Mouse (Mus musculus): ENCODE measurements around the gene Myo1e. TPM values are rescaled to one million over a fixed set of nuclear protein-coding genes. Genes with fewer than 3 reads are reported as not detected.

Myo1e gene
- polyA plus RNA-seq, 1 experiment, result 9.4 TPM

- no peak for TF ChIP-seq POLR2A (IDR thresholded peaks at IDR 0.05; ENCODE audit: extremely low read depth, insufficient read depth, low read length)
- TF ChIP-seq CTCF (IDR thresholded peaks at IDR 0.05; ENCODE audit: extremely low read depth, insufficient read depth, low read length), result no peak
- no peaks in the 10 kb centered on the region for H3K4me1 ChIP-seq (ENCODE audit: control insufficient read depth, insufficient read depth, low read length)
Measured at GRCm38 (mm10) chr9:70196956-70197659, 10.0 kb upstream of the Myo1e start.

GRCm38 (mm10) chr9:70197992-70198391 lies 9.2 kb upstream of the Myo1e start:
- no peaks in the 10 kb centered on the region for H3K4me1 ChIP-seq (ENCODE audit: control insufficient read depth, insufficient read depth, low read length)
- TF ChIP-seq POLR2A (IDR thresholded peaks at IDR 0.05; ENCODE audit: extremely low read depth, insufficient read depth, low read length), result no peak
- no peak for TF ChIP-seq CTCF (IDR thresholded peaks at IDR 0.05; ENCODE audit: extremely low read depth, insufficient read depth, low read length)

More at GRCm38 (mm10) chr9:70196956-70197659, 10.0 kb upstream of the Myo1e start:
- no peak overlapping the region for H3K4me3 ChIP-seq (ENCODE audit: insufficient read depth, low read length)
- no peak overlapping the region for H3K27ac ChIP-seq (ENCODE audit: insufficient read depth, low read length)

GRCm38 (mm10) chr9:70202753-70203152 lies 4.4 kb upstream of the Myo1e start:
- Histone ChIP-seq H3K4me1 (ENCODE audit: control insufficient read depth, insufficient read depth, low read length) (no peaks in the 10 kb centered on the region), H3K27ac (ENCODE audit: insufficient read depth, low read length) (no peak overlapping the region), H3K4me3 (ENCODE audit: insufficient read depth, low read length) (no peak overlapping the region)
- peak; percentile 50 for TF ChIP-seq CTCF (IDR thresholded peaks at IDR 0.05; ENCODE audit: extremely low read depth, insufficient read depth, low read length)
- TF ChIP-seq POLR2A (IDR thresholded peaks at IDR 0.05; ENCODE audit: extremely low read depth, insufficient read depth, low read length), result no peak

More at GRCm38 (mm10) chr9:70197992-70198391, 9.2 kb upstream of the Myo1e start:
- Histone ChIP-seq H3K27ac (ENCODE audit: insufficient read depth, low read length) (no peak overlapping the region), H3K4me3 (ENCODE audit: insufficient read depth, low read length) (no peak overlapping the region)

- TF ChIP-seq POLR2A (IDR thresholded peaks at IDR 0.05; ENCODE audit: extremely low read depth, insufficient read depth, low read length), result no peak
- TF ChIP-seq CTCF (IDR thresholded peaks at IDR 0.05; ENCODE audit: extremely low read depth, insufficient read depth, low read length), result no peak
- Histone ChIP-seq H3K4me1 (ENCODE audit: control insufficient read depth, insufficient read depth, low read length) (no peaks in the 10 kb centered on the region), H3K27ac (ENCODE audit: insufficient read depth, low read length) (no peak overlapping the region), H3K4me3 (ENCODE audit: insufficient read depth, low read length) (no peak overlapping the region)
Measured at GRCm38 (mm10) chr9:70203267-70204076, 3.7 kb upstream of the Myo1e start.

- H3K27ac ChIP-seq (ENCODE audit: insufficient read depth, low read length), result peak overlapping the region; percentile 38
- TF ChIP-seq POLR2A (IDR thresholded peaks at IDR 0.05; ENCODE audit: extremely low read depth, insufficient read depth, low read length) (no peak), CTCF (IDR thresholded peaks at IDR 0.05; ENCODE audit: extremely low read depth, insufficient read depth, low read length) (no peak)
- H3K4me1 ChIP-seq (ENCODE audit: control insufficient read depth, insufficient read depth, low read length), result no peaks in the 10 kb centered on the region
- H3K4me3 ChIP-seq (ENCODE audit: insufficient read depth, low read length), result peak overlapping the region; percentile 88
Measured at GRCm38 (mm10) chr9:70207981-70208521, 901 bp downstream of the Myo1e start.

DNA sequence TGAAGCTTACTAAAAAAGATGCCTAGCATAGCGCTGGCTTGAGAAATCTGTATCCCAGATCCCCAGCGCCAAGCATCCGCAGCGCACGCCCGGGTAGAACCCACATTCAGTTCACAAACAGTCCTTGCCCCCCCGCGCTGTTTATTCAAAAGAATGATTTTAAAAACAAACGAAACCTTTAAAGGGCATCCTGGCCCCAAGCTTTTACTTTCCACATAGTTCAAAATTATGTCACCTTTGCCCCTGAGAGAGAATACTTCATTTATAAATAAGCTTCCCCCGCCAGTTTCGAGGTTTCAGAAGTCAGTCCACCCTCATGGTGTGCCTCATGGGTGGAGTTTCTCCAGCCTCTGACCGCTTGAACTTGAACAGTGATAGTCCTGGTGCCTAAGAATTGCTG lies 1.6 kb downstream of the Myo1e start:
- Histone ChIP-seq H3K27ac (ENCODE audit: insufficient read depth, low read length) (no peak overlapping the region), H3K4me3 (ENCODE audit: insufficient read depth, low read length) (peak overlapping the region; percentile 88; the same call in 1 of the 2 replicates), H3K4me1 (ENCODE audit: control insufficient read depth, insufficient read depth, low read length) (no peaks in the 10 kb centered on the region)
- TF ChIP-seq POLR2A (IDR thresholded peaks at IDR 0.05; ENCODE audit: extremely low read depth, insufficient read depth, low read length) (no peak), CTCF (IDR thresholded peaks at IDR 0.05; ENCODE audit: extremely low read depth, insufficient read depth, low read length) (no peak)

- H3K27ac ChIP-seq (ENCODE audit: insufficient read depth, low read length), result no peak overlapping the region
- no peak overlapping the region for H3K4me3 ChIP-seq (ENCODE audit: insufficient read depth, low read length)
- no peak for TF ChIP-seq POLR2A (IDR thresholded peaks at IDR 0.05; ENCODE audit: extremely low read depth, insufficient read depth, low read length)
- no peak for TF ChIP-seq CTCF (IDR thresholded peaks at IDR 0.05; ENCODE audit: extremely low read depth, insufficient read depth, low read length)
- no peaks in the 10 kb centered on the region for H3K4me1 ChIP-seq (ENCODE audit: control insufficient read depth, insufficient read depth, low read length)
Measured at GRCm38 (mm10) chr9:70209296-70210049, 2.3 kb downstream of the Myo1e start.

DNA sequence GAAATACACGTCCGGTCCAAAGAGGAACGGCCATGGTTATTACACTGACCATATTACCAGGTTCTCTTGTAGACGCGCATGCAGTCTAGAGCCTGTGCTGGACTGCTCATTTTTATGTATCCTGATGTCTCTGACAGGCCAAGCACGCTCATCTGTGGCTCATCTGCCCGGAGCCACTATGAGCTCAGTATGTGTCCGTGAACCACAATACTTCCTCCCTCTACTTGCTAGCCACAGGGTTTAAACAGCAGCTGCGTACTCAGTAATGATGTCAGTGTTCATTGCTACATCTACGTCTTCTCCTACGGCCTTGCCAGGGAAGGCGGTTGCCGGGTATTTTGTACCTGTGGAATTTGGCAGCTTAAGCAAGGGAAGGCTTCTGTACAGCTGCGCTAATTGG lies 4.5 kb downstream of the Myo1e start:
- Histone ChIP-seq H3K4me3 (ENCODE audit: insufficient read depth, low read length) (no peak overlapping the region), H3K4me1 (ENCODE audit: control insufficient read depth, insufficient read depth, low read length) (no peaks in the 10 kb centered on the region), H3K27ac (ENCODE audit: insufficient read depth, low read length) (no peak overlapping the region)
- TF ChIP-seq POLR2A (IDR thresholded peaks at IDR 0.05; ENCODE audit: extremely low read depth, insufficient read depth, low read length), result no peak
- TF ChIP-seq CTCF (IDR thresholded peaks at IDR 0.05; ENCODE audit: extremely low read depth, insufficient read depth, low read length), result no peak

DNA sequence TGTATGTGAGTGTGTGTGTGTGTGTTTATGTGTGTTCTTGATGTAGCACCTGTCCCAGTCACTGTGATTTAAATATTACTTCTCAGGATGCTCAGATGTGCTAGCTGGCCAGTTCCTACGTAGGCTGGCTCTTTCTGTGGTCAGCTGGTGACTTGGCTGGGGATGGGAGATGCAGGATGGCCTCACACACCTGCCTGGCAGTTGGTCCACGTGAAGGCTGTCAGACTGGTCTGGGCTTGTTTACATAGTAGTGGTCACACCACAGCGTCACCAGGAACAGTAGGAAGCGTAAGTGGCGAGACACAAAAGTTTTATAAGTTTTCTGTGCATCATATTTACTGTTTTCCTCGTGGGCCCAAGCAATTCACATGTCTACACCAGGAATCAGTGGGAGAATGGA lies 9.4 kb downstream of the Myo1e start:
- H3K4me1 ChIP-seq (ENCODE audit: control insufficient read depth, insufficient read depth, low read length), result no peaks in the 10 kb centered on the region
- no peak overlapping the region for H3K27ac ChIP-seq (ENCODE audit: insufficient read depth, low read length)
- no peak for TF ChIP-seq CTCF (IDR thresholded peaks at IDR 0.05; ENCODE audit: extremely low read depth, insufficient read depth, low read length)
- TF ChIP-seq POLR2A (IDR thresholded peaks at IDR 0.05; ENCODE audit: extremely low read depth, insufficient read depth, low read length), result no peak
- no peak overlapping the region for H3K4me3 ChIP-seq (ENCODE audit: insufficient read depth, low read length)
